Mouse (Mus musculus): ENCODE measurements around the gene Dand5.

The Dand5 gene

DNA sequence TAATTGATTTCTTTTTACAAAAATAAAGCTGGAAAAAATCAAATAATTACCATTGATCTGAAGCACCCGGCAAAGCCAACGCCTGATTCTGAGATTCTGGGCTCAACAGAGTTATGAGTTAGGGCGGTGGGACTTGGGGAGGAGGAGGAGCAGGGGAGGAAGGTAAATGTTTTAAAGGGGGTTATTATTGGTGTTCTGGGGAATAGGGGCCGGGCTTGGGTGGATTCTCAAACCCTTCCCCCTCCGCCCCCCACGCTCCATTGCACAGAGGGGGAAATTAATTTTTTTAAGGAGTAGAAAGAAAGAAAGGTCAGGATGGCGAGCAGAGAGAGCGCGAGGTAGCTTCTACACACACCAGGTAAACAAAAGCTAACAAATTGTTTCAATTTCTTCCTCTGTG lies 49.3 kb downstream of the Dand5 start:
- intact Hi-C loops (cut with DNase I): loop anchor here (5.0 kb wide), 1 partner anchor 39 kb away; no protein-coding TSS in a partner anchor

DNA sequence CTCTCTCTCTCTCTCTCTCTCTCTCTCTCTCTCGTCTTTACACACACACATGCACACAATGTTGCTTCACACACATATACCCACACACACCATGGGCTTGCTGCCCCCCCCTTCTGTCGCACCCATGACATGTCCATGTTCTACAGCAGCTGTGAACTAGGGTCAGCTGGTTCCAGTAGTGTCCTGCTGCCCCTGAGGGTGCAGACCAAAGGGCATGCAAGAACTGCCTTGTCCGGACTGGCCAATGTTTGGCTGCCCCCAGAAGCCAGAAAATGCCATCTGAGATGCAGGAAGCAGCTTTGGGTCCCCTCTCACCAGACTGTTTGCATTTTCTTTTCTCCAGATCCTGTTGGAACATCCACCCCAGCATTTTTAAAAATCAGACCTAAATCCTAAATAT lies 50.0 kb downstream of the Dand5 start:
- intact Hi-C loops (cut with DNase I): loop anchor here (5.0 kb wide), 1 partner anchor 40 kb away; no protein-coding TSS in a partner anchor

DNA sequence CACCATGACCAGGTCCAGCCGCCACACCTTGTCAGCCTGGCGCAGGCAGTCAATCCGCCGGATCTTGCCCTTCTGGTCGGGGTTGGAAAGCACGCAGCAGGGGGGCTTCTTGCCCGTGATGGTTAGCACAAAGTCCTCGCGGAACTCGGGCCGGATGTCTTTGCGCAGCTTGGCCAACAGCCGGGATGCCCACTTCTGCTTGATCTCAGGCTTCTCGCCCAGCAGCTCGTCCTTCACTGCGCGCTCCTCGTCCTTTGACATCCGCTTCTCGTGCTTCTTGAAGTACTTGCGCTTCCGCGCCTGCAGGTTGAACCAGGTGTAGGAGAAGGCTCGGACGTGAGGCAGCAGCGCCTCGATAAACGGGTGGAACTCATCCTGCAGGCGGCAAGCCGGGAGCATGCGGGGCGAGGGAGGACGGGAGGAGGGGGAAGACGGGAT lies 50.7 kb downstream of the Dand5 start:
- intact Hi-C loops (cut with DNase I): loop anchor here (5.0 kb wide), 1 partner anchor 40 kb away; no protein-coding TSS in a partner anchor

DNA sequence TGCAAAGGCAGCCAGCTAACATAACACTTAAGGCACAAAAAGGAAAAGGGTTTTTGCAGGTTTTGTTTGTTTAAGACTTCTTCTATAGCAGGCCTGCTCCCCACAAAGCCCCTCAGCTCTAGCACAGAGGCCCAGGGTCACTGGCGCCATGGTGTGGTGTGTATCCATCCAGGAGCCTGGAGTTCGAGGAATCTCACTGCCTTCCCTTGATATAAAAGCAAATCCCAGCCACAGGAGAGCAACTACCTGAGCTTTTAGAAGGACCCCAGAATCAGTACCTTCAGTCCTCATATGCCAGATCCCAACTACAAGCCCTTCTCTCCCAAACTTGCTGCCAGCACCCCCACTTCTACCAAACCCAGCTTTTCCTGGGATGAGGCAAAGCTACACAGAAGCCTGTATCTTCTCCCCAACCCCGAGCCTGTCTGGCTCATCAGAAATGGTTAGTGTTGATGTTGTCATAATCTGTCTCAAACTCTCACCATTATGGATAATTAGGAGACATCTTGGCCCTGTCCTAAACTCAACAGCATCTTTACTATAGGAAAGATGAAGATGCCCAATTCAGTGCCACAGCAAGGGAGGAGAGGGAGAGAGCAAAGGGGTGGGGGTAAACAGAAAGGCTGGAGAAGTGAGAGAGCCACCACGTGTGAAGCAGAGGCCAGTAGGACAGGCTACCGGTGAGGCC lies 51.5 kb downstream of the Dand5 start:
- intact Hi-C loops (cut with DNase I): loop anchor here (5.0 kb wide), 1 partner anchor 41 kb away; no protein-coding TSS in a partner anchor

DNA sequence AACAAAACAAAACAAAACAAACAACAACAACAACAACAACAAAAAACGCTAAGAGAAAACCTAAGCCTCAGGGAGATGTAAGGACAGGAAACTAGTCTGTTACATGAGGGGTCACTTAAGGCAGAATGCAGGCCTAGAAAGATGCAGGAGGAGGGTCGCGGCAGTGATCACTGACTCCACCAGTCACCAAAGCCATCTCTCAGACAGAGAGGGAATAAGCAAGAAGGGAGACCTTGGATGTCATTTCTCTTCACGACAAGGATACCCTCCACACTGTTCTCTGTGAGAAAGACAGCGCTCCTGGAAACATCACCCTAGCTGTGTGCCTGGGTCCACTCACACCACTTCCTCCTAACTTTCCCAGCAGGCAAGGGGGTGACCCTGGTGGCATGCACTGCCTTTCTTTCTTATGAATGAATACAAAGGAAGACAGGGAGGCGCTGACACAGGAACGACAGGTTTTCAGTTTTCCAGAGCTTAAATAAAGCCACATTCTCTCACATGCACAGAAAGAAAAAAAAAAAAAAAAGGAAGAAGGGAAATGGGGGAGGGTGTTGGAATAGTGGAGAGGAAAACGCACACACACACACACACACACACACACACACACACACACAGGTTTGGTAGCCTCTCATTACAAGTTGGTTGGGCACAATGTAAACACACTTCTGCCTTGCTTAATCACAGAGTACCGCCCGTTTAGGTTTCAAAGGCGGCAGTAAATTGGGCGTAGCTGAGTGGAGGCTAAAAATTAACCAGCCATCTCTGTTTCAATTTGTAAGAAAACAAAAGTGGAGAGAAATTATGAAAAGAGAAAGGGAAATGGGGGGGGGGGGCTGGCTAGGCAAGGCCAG lies 52.3 kb downstream of the Dand5 start:
- intact Hi-C loops (cut with DNase I): loop anchor here (5.0 kb wide), 1 partner anchor 42 kb away; no protein-coding TSS in a partner anchor

DNA sequence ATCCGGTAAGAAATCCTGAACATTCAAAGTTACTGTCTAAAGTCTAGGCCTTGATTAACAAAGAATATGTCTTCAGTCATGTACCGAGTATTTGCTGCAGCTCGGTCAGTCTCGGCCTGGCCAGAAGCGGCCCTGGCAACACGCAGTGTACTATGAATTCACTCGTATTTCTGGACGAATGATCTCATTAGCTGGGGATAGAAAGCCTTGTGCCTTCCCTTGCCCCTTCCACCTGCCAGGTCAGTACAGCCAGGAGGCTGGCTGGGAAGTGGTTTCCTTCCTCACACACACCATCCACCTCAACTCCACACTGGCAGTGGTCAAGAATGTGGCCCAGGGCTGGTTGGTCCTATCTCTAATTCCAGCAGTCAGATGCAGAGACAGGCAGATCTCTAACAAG lies 53.3 kb downstream of the Dand5 start:
- intact Hi-C loops (cut with DNase I): no loop called here

DNA sequence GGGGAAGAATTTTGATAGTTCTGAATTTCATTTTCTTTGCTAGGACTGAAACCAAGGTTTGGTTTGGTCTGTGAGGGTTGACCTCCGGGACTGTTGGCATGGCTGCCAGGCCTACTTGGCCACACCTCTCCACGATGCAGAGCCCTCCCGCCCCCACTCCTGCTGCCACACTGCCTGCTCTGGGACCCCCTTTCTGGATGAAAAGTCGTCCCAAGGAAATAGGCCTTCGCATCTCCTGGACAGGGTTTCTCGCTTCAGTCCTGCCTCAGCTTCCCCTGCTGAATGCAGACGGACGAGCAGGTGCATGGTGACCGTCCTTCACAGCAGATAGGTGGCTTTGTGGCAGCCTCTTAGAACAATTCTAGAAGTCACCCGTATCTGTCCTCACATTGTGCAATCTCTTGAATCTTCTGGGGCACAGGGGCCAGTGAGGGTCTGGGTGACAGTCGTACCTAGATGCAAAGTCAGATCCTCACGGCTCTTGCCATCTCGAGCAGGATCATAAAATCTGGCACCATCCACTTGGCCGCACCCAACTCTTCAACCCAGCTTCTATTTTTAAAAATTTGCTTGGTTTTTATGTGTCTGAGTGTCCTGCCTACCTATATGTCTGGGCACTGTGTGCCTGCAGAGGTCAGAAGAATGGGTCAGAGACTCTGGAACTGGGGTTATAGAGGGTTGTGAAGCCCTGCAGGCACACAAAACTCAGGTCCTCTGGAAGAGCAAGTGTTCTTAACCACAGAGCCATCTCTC lies 54.1 kb downstream of the Dand5 start:
- intact Hi-C loops (cut with DNase I): no loop called here

DNA sequence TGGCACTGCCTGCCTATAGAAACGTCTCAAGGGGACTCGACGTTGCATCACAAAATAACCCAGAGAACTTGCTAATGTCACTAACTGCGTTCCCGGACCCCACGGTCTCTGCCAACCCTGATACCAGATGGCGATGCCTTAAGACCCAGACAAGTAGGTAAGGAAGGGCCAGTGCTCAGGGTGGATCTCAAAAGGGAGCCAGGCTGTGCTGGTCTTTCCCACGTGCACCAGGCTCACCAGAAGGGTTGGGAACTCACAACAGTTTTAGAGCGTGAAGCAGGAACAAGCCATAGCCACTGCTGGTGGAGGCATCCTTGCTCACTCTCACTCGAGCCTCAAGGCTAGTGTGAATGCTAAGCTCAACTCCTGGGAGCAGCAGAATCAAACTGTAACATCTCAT lies 55.4 kb downstream of the Dand5 start:
- intact Hi-C loops (cut with DNase I): no loop called here

DNA sequence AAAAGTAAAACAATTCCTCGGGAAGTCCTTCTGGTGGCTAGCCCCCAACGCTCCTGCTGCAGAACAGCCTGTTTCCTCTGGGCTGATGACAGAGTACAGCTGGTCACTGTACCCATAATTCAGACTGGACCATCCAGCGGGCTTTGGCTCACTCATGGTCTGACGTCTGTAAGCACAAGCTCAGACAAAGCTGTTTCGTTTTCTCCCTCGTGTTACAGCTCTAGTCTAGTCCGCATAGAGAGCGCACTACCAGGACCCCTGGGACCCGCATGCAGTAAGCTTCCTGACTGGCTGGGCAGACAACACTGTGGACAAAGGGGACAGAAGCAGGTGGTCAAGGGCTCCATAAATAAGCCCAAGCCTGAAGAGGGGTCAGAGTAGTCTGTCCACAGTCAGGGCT lies 56.2 kb downstream of the Dand5 start:
- intact Hi-C loops (cut with DNase I): no loop called here

DNA sequence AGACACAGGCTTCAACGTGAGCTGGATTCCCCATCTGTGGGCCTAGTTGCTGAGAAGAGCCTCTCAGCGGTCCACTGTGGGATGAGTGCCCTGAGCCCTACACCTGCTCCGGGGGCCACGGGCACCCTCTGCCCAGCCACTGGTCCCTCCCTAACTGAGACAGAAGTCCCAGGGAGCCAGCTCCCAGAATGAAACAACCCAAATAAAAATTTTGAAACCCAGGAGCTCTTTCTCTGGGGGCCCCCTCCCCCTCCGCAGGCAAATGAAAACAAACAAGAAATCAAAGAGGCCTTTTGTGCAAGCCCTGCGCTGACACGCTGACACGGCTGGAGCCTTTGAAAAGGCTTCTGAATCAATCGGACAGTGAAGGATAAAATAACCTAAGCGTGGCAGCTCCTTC lies 57.0 kb downstream of the Dand5 start:
- intact Hi-C loops (cut with DNase I): no loop called here

Small RNAs within 50 kb of the gene (microRNA-seq; reads per million reads assigned to microRNA genes)
- gene Mir7069: 3.7 to 5.2 reads per million in 2 experiments
